Mouse (Mus musculus) Muller cell, postnatal 12 days (primary cell): ENCODE data around the gene Lysmd1.
A peak's percentile ranks its signal among the peaks of the same experiment; 100 is the strongest.
"Not testable (repeated sequence)": the region's sequence is repeated elsewhere in the genome, so short reads cannot be mapped to it uniquely, and the experiment has no call there.

ENCODE experiments used
- DNase-seq: peaks from one replicate; pipeline ENCODE4 v3.0.0-alpha.2; 2015; ENCODE audit errors: inconsistent ontology term

The Lysmd1 gene

GRCm38 (mm10) chr3:95133680-95134101, at the start of gene Lysmd1, which contains the start of gene Scnm1:
Gene Lysmd1 (plus strand): TSS chr3:95134088.
Gene Scnm1 (minus strand): TSS chr3:95134011.
- peak; percentile 93 for DNase-seq

DNA sequence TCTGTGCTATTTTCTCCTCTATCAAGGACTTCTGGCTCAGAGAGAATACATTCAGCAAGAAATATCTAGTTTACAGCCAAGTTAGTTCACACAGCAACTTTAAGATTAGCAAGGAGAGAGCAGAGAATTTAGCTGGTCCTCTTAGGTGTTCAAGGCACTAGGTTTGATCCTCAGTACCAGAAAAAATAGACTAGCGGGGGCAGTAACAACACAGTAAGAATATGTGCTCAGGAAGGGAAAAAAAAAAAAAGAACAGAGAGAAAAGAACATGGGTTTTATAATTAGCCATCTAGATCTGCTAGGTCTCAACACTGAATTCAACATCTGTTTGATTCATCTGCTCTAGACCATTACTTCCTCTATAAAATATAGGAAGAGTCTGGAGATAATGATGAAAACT, 45.8 kb upstream of the Lysmd1 start:
- no peak for DNase-seq

- DNase-seq = no peak
Observed at GRCm38 (mm10) chr3:95100854-95101253, 33.0 kb upstream of the Lysmd1 start.

- DNase-seq = no peak
Observed at GRCm38 (mm10) chr3:95105121-95105520, 28.8 kb upstream of the Lysmd1 start.

- DNase-seq = peak; percentile 53
Observed at GRCm38 (mm10) chr3:95105586-95106337, 28.1 kb upstream of the Lysmd1 start.

DNA sequence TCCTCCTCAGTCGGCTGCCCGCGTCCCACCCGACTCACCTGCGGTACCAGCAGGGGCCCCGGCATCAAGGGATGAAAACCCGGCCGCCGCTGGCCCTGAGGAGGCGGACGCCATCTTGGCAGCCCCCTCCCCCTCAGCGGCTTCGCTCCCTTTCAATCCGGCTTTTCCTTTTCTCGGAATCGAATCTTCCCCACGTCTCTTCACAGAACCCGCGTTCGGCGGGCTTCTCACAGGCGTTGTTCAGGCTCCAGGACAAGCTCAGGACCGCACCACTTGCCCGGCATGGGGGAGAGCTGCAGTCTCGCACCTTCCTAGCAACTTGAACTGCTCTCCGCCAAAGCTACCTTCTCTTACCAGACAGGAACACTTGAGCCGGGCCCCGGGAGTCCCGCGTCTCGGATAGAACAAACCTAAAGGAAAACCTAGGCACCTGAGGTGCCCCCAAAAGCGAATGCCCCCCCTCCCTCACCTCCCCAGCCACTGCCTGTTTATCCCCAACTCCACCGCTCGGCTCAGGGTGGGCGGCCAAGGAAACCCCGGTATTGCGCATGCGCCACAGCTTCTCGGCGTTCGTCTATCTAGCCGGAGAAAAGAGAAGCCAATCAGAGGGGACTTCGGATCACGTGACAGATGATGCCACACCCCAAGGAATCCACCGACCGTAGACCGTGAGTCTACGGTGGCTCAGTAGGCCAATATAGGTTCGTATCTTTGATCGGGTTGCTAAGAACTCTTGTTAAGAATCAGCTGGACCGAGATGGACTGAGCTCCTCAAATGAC, 27.4 kb upstream of the Lysmd1 start, which contains the start of gene Pip5k1a:
Gene Pip5k1a (minus strand): TSS at position 593 of the 780 bp plus-strand sequence.
- peak; percentile 98 for DNase-seq

DNA sequence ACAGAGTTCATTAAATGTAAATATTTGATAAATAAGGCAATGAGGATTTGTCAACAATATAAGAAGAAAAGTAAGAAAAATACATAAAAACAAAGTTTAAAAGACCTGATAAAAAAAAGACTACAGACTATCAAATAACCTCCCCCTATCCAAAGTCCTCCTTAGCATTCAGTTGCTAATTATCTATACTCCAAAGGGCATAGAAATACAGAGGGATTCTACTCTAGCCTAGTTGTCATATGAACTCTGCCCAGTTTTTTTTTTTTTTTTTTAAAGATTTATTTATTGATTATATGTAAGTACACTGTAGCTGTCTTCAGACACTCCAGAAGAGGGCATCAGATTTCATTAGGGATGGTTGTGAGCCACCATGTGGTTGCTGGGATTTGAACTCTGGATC, 26.6 kb upstream of the Lysmd1 start:
- not testable (repeated sequence) for DNase-seq

- peak; percentile 26 for DNase-seq
Observed at GRCm38 (mm10) chr3:95107898-95108297, 26.0 kb upstream of the Lysmd1 start.

DNA sequence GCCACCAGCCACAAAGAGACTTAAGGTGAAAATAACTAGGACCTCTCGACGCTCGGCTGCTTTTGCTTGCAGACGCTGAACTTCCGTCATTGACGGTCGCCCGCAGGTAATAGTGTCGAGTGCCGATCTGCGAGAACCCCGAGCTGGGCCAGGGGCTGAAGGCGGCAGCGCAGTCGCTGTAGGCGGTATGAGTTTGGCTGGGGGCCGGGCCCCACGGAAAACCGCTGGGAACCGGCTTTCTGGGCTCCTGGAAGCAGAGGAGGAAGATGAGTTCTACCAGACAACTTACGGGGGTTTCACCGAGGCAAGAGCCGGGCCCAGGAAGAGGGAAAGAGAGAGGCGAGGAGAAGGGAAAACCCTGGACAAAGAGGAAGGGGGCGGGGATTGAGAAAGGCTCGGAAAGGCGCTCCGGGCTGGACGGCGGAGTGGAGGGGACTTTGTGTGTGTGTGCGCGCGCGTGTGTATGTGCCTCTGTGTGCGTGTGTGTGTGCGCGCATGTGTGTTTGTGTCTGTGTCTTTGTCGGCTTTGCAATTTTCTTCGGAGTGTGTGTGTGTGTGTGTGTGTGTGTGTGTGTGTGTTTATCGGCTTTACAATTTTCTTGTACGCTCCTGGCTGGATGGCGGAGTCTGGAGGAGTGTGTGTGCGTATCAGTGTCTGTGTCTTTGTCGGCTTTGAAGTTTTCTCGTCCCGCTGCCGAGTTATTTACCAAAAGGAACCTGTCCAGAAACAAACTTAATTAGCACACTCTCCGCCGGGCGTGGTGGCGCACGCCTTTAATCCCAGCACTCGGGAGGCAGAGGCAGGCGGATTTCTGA, 22.8 kb upstream of the Lysmd1 start, which contains the start of gene Vps72:
Gene Vps72 (plus strand): TSS at position 112 of the 816 bp plus-strand sequence.
- peak; percentile 87 for DNase-seq

DNA sequence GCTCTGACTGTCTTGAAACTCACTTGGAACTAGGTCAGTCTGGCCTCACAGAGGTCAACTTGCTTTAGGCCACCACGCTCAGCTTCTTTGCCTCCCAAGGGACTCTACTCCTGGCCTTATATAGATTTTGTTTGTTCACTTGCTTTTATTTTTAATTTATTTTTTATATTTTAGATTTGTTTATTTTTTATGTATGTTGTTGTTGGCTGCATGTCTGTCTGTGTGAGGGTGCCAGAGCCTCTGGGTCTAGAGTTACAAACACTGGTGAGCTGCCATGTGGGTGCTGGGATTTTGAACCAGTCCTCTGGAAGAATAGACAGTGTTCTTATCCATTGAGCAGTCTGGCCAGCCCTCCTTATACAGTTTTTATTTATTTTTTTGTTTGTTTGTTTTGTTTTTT, 21.1 kb upstream of the Lysmd1 start:
- no peak for DNase-seq

DNA sequence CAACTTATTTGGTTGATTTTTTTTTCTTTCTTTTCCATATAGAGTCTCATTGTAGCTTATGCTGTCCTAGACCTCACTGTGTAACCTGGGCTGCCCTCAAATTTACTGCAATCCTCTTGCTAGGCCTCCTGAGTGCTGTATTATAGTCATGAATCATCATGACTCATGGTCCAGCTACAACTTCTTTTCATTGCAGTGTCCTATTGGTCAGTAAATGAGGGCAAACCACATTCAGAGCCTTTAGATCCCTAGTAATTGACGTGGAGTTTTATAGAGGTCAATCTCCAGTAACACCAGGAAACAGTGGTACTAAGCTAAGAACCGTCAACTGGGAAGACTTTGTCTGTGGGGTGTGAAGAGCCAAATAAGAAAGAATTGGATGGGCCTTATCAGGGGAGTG, 16.1 kb upstream of the Lysmd1 start:
- DNase-seq = peak; percentile 62

- DNase-seq = no peak
Observed at GRCm38 (mm10) chr3:95121580-95121979, 12.3 kb upstream of the Lysmd1 start.

GRCm38 (mm10) chr3:95124246-95124645, 9.6 kb upstream of the Lysmd1 start, which contains the start of gene Tmod4:
Gene Tmod4 (plus strand): TSS chr3:95124476.
- no peak for DNase-seq

DNA sequence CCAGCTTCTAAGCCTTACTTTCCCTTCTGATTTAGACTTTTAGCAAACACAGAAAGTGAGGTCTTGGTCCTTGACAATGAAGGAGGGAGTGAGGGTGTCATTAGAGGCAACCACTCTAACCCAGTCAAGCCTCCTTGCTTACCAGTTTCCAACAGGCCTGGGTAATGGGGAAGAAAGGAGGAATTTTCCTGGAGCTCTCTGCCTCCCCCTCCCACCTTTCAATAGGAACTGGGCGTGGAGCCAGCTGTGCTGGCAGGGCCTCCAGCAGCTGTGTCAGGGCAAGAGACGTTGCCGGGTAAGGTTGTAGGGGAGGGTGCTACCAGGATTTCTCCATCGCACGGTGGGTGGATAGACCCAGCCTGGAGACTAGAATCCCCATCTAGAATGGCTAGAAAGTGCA, 8.9 kb upstream of the Lysmd1 start:
- DNase-seq = peak; percentile 34

DNA sequence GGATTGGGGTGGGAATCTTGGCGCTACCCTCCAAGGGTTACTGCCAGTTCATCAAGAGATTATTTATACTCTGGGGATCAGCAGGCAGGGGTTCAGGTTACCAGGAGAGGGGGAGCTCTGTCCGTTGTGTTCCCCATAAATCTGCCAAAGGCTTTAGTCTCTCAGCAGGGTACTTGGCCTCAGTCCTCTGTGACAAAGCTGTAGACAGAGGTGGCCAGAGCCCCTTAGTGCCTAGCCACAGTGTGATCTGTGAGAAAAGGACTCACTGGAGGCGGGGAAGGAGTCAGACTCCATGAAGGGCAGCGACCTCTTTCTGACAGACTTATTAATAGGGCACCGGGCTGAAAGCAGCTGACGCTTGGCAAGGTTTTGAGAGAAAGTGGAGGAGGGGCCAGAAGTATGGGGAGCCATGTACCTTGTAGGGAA, 4.6 kb upstream of the Lysmd1 start:
- DNase-seq = no peak

DNA sequence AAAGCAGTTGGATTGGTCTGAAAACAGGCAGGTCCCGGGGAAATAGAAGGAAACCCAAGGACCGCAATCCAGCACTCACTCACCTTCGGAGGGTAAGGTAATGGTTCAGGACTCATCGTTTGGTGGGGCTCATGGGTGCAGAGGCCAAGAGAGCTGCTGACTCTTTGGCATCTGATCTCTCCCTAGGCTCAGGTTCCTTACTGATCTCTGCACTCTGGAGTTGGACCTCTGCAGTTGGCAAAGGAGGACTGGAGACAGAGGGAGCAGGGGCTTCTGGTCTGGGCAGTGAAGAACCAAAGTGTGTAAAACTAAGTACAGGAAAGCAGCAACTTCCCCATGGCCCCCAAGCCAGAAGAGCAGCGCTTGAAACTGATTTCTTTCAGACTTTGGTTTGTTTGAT, 3.8 kb upstream of the Lysmd1 start:
- DNase-seq = no peak

DNA sequence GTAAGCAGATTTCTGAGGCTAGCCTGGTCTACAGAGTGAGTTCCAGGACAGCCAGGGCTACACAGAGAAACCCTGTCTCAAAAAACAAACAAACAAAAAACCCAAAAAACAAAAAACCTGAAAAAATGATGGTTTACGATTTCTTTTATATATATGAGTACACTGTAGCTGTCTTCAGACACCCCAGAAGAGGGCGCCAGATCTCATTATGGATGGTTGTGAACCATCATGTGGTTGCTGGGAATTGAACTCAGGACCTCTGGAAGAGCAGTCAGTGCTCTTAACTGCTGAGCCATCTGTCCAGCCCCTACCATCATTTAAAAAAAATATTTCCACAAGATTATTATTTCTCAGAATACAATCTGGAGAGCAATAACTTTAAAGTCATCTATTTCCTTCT, 1.5 kb upstream of the Lysmd1 start:
- DNase-seq = not testable (repeated sequence)

DNA sequence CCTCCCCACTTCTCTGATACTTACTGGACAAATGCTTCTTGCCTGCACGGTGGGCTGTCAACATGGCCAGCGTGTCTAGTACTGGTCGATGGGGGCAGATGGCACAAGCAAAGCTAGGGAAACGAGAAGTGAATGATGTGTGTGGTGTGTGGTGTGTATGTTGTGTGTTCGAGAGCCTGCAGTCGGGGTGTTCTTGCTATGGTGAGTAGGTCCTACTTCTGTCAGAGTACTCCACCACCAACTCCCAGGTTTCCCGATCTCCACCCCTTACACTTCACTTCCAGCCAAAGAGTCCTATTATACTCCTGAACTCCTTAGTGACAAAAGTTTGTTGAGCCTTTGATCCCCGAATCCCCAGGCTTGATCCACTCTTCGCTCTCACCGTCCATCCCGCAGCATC, 712 bp upstream of the Lysmd1 start:
- DNase-seq = no peak

- DNase-seq = not testable (repeated sequence)
Observed at GRCm38 (mm10) chr3:95134133-95134532, 245 bp downstream of the Lysmd1 start.

DNA sequence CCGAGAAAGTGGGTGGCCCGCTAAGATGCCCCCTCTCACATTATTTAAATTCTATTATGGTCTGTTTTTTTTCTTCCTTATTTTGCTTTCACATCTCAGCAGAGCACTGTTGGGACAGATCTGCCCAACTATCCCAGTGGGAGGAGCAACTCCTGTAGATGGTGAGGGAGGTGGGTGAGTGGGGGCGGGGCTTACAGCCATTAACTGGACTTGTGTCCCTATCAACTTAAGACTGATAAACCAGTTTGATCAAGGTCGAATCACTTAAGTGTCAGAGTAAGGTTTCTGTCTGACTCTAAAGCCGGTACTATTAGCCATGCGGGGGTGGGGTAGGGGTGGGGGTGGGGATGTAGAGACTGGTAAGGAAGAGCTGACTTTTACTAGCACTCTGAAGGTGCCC, 1.1 kb downstream of the Lysmd1 start:
- DNase-seq = peak; percentile 64

- DNase-seq = no peak
Observed at GRCm38 (mm10) chr3:95135433-95136052, 1.7 kb downstream of the Lysmd1 start.
